Mouse (Mus musculus): ENCODE results near the gene Cdc42ep3.

DNA sequence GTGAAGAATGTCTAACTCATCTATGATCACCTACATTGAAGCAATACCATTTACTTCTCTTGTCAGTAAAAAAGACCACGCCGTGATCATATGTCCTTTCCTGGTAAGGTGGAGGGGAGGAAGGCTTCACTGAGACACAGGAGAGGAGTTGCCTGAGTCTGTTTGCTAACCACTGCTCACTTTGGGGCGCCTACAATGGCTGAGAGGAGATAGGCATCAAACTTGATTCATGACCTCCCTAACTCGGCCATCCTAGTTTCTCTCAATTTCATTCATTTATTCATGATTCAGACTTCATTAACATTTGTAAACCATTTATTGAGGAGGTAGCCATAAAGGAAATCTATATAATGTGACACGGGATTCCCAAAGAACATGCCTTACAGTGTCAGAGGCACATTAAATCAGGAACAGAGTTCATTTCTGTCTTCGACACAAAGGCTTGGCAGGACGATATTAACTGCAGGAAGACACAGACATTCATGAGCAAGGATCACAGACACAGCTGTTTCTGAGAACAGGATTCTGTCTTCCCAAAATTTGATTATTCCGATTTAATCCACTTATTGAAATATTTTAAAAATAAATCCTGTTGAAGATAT, 32.7 kb upstream of the Cdc42ep3 start:
- TF ChIP-seq CTCF (IDR thresholded peaks at IDR 0.05) (no peak), EP300 (IDR thresholded peaks at IDR 0.05) (no peak)
